Mouse (Mus musculus) mammary gland, adult 2 months (tissue): ENCODE measurements around the gene Tbrg1. TPM values are rescaled to one million over a fixed set of nuclear protein-coding genes. Genes with fewer than 3 reads are reported as not detected.

Experiments used
- polyA plus RNA-seq: library from polyadenylated mRNA; depleted of rRNA; stranded (reverse); fragments of >200 nt; gene quantifications from 2 replicates; pipeline ENCODE4 v1.2.3, GENCODE M21; 2012; ENCODE audit warnings: low replicate concordance; rRNA removed

Gene Tbrg1
- 32.2 and 57.9 TPM in 2 replicates for polyA plus RNA-seq

DNA sequence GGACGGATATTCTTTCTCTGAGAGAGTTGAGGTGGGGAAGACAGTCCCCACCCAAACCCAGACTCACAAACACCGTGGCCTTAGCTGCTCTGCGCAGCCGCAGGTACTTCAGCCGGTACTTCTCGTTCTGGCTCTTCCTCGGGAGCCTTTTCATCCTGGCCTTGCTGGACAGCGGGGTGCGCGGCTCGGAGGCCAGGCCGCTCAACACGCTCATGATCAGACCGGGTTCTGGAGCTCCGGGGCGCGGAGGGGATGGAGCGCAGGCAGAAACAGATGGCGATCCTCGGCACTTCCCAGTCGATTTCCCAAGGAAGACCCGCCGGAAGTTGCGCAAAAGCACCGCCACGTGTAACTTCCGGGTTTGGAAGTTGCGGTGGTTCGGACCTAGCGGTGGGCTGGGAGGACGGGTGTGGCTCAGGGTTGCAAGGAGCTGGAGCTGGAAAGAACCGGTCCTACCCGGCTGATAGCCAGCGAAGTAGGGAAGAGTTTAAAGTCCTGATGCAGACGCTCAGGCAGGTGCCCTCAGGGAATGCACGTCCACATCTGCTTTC, at the start of gene Tbrg1:
Gene Tbrg1 (minus strand): TSS at position 382 of the 551 bp plus-strand sequence.

DNA sequence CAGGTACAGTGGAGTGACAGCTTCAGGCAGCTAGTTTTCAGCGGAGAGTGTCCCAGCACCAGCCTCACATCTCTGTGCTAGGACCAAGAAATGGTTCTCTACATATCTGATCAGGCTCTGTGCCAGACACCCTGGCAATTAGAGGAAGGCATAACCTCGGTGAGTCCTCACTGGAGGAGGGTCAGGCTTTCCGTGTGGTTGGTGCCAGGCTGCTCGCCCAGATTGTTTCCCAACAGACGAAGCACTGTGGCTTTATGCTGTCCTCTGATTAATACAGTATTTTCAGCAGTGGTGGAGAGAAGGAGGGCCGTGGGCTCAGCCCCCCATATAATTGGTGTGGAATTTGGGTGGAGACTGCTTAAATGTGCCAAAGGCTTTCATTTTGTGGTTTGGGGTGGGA, 12.0 kb upstream of the Tbrg1 start, which contains the start of gene Panx3:
Gene Panx3 (minus strand): TSS at position 121 of the 400 bp plus-strand sequence.

DNA sequence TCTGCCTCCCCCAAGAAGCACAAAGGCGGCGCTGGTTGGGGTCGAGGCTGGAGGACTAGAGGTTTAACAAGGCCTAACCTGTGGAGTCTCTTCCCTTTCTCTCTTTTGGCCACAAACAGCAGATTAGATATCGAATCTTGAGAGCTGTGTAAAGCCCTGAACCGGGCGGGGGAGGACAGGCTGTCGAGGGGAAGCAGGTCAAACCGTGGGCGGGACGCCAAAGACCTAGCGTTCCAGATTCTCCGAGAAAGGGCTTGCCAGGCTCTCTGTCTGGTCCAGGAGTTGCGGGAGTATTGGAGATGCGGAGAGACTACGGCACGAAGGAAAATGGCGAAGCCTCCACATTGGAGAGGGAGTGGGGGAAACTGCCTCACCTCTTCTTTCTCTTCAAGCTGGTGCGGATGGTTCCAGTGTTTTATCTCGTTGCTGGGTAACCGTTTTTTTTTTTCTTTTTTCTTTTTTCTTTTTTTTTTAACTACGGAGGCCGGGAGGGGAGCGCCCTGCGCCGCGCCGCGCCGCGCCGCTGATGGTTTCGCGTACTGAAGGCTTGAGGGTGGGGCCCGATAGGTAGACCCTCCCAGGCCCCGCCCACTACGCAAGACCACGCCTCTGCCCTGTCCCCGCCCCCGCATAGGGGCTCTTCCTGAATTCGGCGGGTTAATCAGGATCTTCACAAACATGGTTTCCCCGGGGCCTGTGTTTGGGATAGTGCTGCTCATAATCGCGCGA, 43.8 kb downstream of the Tbrg1 start, which contains the start of gene Spa17:
Gene Spa17 (minus strand): TSS at position 541 of the 729 bp plus-strand sequence.

Other genes with a start within 250 kb of the Tbrg1 start
- gene Robo3, start 224.1 kb downstream of the Tbrg1 start, polyA plus RNA-seq: 0.07 and 0.13 TPM in 2 replicates
- 18.1 and 21.3 TPM in 2 replicates for gene Msantd2, start 168.0 kb downstream of the Tbrg1 start, polyA plus RNA-seq
- gene Esam, start 129.2 kb downstream of the Tbrg1 start, polyA plus RNA-seq: 59.3 and 80.1 TPM in 2 replicates
- gene Vsig2, start 118.1 kb downstream of the Tbrg1 start, polyA plus RNA-seq: 12.1 and 19.5 TPM in 2 replicates
- 3.0 and 8.3 TPM in 2 replicates for gene Nrgn, start 104.4 kb downstream of the Tbrg1 start, polyA plus RNA-seq
- 6.1 and 17.9 TPM in 2 replicates for gene Siae, start 101.6 kb downstream of the Tbrg1 start, polyA plus RNA-seq
- gene Spa17, start 43.6 kb downstream of the Tbrg1 start, polyA plus RNA-seq: 0.70 TPM in 1 of 2 replicates, not detected in the other
- 0.46 TPM in 1 of 2 replicates, not detected in the other for gene Panx3, start 11.9 kb upstream of the Tbrg1 start, polyA plus RNA-seq
- gene Olfr160, start 58.9 kb upstream of the Tbrg1 start, polyA plus RNA-seq: not detected in 2 replicates
- gene Olfr874, start 87.8 kb upstream of the Tbrg1 start, polyA plus RNA-seq: not detected in 2 replicates
- not detected in 2 replicates for gene Olfr875, start 114.5 kb upstream of the Tbrg1 start, polyA plus RNA-seq
- not detected in 2 replicates for gene Olfr876, start 145.7 kb upstream of the Tbrg1 start, polyA plus RNA-seq
- 0.17 TPM in 1 of 2 replicates, not detected in the other for gene Olfr877, start 197.0 kb upstream of the Tbrg1 start, polyA plus RNA-seq
- not detected in 2 replicates for gene Olfr145, start 239.4 kb upstream of the Tbrg1 start, polyA plus RNA-seq